Mouse (Mus musculus): ENCODE measurements around the gene Rspry1. TPM values are rescaled to one million over a fixed set of nuclear protein-coding genes. Genes with fewer than 3 reads are reported as not detected.
A peak's percentile ranks its signal among the peaks of the same experiment; 100 is the strongest.

Gene Rspry1
- 50.0 and 50.2 TPM in 2 replicates for polyA plus RNA-seq (2015; fragmentation: Nextera tagmentation; extraction: Ambion mirVana)

DNA sequence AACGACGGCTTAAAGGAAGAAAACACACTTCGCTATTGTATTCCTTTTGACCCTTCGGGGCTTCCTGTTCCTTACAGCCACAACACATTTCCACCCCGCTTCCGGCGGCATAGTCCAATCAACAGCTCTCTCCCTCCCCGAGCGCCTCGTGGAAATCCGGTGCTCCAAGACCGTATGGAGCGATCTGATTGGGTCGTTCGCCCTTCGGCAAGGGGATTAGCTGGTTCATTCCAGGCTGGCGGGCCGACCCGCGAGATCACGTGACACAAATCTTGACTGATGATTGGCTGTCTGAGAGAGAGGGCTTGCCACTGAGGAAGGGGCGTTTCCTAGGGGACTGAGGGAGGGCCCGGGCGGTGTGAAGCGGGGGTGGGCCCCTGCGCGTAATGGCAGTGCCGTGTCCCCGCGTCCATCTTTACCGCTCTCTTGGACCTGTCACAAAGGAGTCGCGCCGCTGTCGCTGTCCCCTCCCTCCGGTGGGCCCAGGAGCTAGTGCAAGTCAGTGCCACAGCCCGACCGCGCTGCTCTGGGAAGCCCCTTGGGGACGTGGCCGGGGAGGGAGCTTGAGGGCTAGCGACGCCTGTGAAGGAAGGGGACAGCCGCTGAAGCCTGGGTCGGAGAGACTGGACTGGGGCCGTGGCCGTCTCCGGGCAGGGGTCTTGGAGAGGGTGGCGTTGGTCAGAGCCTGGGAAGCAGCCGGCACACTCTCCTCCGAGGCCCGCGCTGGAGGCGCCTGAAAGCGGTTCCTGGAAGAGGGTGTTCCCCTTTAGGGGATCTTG lies at the start of gene Rspry1, which contains the start of gene Fam192a:
Rspry1 (plus strand) TSS at position 331 of the 779 bp plus-strand sequence.
Fam192a (minus strand) TSS at position 391 of the 779 bp plus-strand sequence.
- under 1% methylated on average over 54 of the region's 55 CpGs for WGBS
- H3K4me3 ChIP-seq (replicated peaks), result peak within 1 kb of the TSS; percentile 100
- no peaks in the 10 kb centered on the region for H3K9me3 ChIP-seq (replicated peaks)
- peak within 1 kb of the TSS; percentile 93 for H3K9ac ChIP-seq (replicated peaks)
- H3K36me3 ChIP-seq, result no peaks in the 10 kb centered on the region
- H3K27ac ChIP-seq (replicated peaks), result peak within 1 kb of the TSS; percentile 94
- peaks cover 36% of the 10 kb centered on the region for H3K4me1 ChIP-seq
- peak; percentile 99 for ATAC-seq (ENCODE audit: low FRiP score)
- H3K27me3 ChIP-seq (replicated peaks), result no peaks in the 10 kb centered on the region
- peak within 1 kb of the TSS; percentile 95 for H3K4me2 ChIP-seq

DNA sequence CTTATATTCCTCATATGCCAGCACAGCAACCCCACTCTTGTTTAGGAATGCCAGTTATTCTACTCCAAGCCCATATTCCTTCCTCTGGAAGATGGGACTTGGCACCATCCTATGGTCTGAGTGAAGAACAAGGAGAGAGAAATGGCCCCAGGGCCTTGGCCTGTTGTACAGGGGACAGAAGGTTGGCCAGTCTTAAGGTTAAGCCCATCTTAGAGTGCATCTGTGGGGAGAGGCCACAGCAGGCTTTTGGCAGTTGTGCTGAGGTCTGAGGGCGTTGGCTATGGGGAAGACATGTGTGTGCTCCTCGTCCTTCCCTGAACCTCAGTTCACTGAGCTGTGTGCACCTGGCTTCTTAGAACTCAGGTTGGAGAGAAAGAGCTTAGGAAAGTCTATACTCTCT lies 49.0 kb upstream of the Rspry1 start:
- 72% methylated on average over 2 of the region's 2 CpGs for WGBS
- Histone ChIP-seq H3K4me3 (replicated peaks) (no peak overlapping the region), H3K9me3 (replicated peaks) (no peaks in the 10 kb centered on the region)

DNA sequence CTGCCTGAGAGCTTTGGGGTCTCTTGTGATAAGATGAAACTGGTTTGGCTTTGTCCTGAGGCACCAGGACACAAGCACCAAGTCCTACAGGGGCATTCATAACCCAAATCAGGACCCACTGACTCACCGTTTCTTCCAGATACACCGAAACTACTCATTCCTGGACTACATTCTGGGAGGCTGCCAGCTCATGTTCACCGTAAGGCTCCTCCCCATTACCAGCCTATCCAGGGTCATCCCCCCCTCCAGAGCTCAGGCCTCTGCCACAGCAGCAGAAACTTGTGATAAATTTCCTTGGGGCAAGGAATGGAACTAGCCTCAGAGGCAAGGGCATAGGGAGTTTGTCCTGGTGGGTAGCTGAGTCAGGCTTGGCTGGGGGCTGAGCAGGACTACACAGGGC lies 44.5 kb upstream of the Rspry1 start:
- Histone ChIP-seq H3K9me3 (replicated peaks) (no peaks in the 10 kb centered on the region), H3K4me3 (replicated peaks) (no peak overlapping the region), H3K9ac (replicated peaks) (no peak overlapping the region), H3K4me2 (no peak overlapping the region), H3K4me1 (peaks cover 18% of the 10 kb centered on the region), H3K27ac (replicated peaks) (no peak overlapping the region), H3K36me3 (no peaks in the 10 kb centered on the region), H3K27me3 (replicated peaks) (no peaks in the 10 kb centered on the region)
- WGBS, result 63% methylated on average over 3 of the region's 3 CpGs
- ATAC-seq (ENCODE audit: low FRiP score), result no peak

More for the DNA sequence above, 49.0 kb upstream of the Rspry1 start:
- Histone ChIP-seq H3K9ac (replicated peaks) (no peak overlapping the region), H3K36me3 (no peaks in the 10 kb centered on the region), H3K27ac (replicated peaks) (peak overlapping the region; percentile 80), H3K4me2 (no peak overlapping the region), H3K27me3 (replicated peaks) (no peaks in the 10 kb centered on the region), H3K4me1 (peaks cover 24% of the 10 kb centered on the region)
- ATAC-seq (ENCODE audit: low FRiP score), result no peak

DNA sequence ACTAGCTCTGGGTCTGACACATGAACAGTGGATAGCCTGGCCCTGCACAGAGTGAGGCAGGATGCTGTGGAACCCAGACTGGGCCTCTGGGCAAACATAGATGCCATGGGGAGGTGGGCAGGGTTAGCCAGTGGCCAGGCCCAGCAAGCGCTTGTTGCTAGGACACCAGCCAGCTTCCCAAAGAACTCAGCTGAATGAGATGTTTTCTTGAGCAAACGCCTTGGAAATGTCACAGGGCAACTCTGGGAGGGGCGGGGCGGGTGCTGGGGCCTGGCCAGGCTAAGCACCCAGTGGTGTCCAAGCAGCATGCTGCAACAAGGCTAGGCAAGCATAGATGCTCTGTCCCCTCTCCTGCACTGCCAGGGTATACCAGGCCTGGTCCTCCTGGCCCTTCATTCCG lies 40.5 kb upstream of the Rspry1 start:
- H3K9ac ChIP-seq (replicated peaks), result no peak overlapping the region
- no peaks in the 10 kb centered on the region for H3K36me3 ChIP-seq
- no peak overlapping the region for H3K4me3 ChIP-seq (replicated peaks)
- no peak overlapping the region for H3K4me2 ChIP-seq
- no peaks in the 10 kb centered on the region for H3K9me3 ChIP-seq (replicated peaks)
- peaks cover 24% of the 10 kb centered on the region for H3K4me1 ChIP-seq
- no peaks in the 10 kb centered on the region for H3K27me3 ChIP-seq (replicated peaks)
- peak; percentile 81 for ATAC-seq (ENCODE audit: low FRiP score)
- 19% methylated on average over 5 of the region's 5 CpGs for WGBS
- H3K27ac ChIP-seq (replicated peaks), result peak overlapping the region; percentile 60

DNA sequence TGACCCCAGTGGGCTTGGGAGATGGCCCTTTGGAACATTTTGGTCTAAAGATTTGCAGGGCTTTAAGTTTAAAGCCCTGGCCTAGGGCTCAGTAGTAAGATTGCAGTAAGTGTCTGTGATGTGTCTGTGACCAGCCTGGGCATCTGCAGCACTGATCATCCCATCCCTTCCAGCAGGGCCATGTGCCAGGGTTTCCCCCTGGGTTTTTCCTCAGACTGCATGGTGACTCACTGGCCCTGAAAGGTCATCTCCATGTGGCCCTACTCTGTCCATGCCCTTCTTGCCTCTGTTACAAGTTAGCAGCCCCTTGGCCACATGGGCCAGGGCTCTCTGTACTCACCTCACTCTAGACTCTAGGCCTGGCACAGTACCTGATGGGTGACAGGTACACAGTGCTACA lies 37.3 kb upstream of the Rspry1 start:
- no peaks in the 10 kb centered on the region for H3K9me3 ChIP-seq (replicated peaks)
- no peak overlapping the region for H3K4me3 ChIP-seq (replicated peaks)
- H3K36me3 ChIP-seq, result no peaks in the 10 kb centered on the region
- H3K27ac ChIP-seq (replicated peaks), result no peak overlapping the region
- no peak overlapping the region for H3K9ac ChIP-seq (replicated peaks)
- H3K27me3 ChIP-seq (replicated peaks), result no peaks in the 10 kb centered on the region
- H3K4me2 ChIP-seq, result no peak overlapping the region
- peaks cover 49% of the 10 kb centered on the region for H3K4me1 ChIP-seq
- ATAC-seq (ENCODE audit: low FRiP score), result no peak

DNA sequence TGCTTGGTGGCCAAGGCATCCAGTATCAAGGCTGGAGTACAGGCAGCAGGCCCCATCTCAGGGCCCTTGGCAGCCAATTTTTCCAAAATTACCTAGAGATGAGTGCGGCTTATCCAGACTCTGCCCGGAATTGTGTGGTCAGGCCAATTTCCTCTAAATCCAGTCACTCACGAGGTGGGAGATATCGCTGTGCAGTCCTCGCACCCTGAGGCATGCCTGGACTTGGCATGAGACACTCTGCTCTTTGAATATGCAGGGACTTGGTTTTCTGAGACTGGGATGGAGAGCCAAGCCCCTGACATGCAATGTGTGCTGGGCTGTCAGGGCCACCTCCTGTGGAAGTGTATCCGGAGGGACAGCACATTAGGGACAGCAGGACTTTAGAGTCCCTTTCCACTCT lies 35.7 kb upstream of the Rspry1 start:
- Histone ChIP-seq H3K4me2 (no peak overlapping the region), H3K9me3 (replicated peaks) (no peaks in the 10 kb centered on the region), H3K4me1 (peaks cover 46% of the 10 kb centered on the region), H3K27ac (replicated peaks) (peak overlapping the region; percentile 84), H3K27me3 (replicated peaks) (no peaks in the 10 kb centered on the region), H3K9ac (replicated peaks) (no peak overlapping the region), H3K4me3 (replicated peaks) (no peak overlapping the region), H3K36me3 (no peaks in the 10 kb centered on the region)
- no peak for ATAC-seq (ENCODE audit: low FRiP score)
- WGBS, result 70% methylated on average over 6 of the region's 6 CpGs

DNA sequence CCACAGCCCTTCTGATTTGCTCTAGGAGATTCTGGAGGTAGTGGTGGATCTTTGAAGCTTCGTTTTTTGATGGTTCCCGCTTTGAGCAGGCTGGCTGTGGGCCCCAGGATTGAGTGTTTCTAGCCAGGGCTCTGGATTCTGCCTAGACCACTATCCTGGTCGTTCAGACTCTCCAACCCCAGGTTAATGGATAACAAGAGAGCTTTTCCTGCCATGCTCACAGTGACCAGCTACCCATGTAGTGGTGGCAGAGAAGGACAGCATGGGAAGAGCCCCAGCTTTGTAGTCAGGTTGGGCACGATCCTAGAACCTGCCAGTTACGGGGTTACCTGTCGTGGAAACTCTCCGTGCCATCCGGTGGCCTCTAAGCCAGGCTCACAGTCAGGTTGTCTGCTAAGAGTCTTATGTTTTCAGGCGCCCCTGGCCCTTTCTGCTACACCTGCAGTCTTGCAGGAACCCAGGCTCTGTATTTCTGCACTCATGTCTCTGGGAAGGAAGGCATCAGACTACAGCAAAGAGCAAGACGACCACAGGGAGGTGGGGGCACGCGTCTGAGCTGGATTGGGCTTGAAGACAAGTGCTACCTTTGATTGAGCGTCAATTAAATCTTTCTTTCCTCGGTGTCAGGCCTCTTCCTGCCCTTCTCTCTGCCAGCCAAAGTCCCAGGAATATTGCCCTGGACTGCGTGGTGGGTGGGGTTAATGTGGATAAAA lies 35.1 kb upstream of the Rspry1 start:
- H3K9ac ChIP-seq (replicated peaks), result 0 out of 2 replicates have a peak overlapping the region, but pooled peaks have one; percentile 23
- WGBS, result 38% methylated on average over 15 of the region's 15 CpGs

DNA sequence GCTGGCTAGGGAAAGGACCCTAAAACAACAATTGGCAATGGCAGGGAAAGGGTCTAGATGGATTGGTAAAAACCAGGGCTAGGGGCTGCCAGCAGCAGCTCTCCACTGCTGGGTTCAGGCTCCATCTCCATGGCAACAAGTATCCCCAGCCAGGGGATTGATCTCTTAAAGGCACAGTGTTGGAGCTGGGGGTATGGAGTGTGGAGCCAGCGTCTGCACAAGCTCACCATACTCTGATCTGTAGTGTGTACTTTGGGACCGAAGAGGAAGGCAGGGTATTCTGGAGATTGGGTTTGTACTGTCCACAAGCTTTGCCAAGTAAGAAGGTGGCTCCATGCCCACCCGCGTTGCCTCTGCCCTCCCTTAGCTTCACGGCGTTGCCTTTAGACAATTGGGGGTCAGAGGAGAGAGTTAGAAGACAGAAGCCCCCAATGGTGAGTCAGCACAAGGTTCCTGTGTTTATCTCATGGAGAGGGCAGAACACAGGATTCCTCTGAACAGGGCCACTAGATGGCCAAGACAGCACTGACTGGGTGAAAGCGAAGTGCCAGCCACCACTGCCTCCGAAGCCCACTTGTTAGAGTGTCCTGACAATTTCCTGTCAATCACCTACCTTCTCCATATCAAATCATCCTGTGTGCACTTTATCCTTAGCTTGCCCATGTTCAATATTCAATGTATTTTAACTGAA lies 34.4 kb upstream of the Rspry1 start:
- H3K4me2 ChIP-seq, result peak overlapping the region; percentile 24
- H3K9ac ChIP-seq (replicated peaks), result no peak overlapping the region
- peak overlapping the region; percentile 84 for H3K27ac ChIP-seq (replicated peaks)
- no peak overlapping the region for H3K4me3 ChIP-seq (replicated peaks)
- WGBS, result 38% methylated on average over 8 of the region's 8 CpGs
- no peaks in the 10 kb centered on the region for H3K27me3 ChIP-seq (replicated peaks)
- no peaks in the 10 kb centered on the region for H3K9me3 ChIP-seq (replicated peaks)
- H3K4me1 ChIP-seq, result peaks cover 41% of the 10 kb centered on the region
- peaks cover 3% of the 10 kb centered on the region; the same call in 1 of the 2 replicates for H3K36me3 ChIP-seq
- peak; percentile 95 for ATAC-seq (ENCODE audit: low FRiP score)

More for the DNA sequence above, 35.1 kb upstream of the Rspry1 start:
- H3K9me3 ChIP-seq (replicated peaks), result no peaks in the 10 kb centered on the region
- no peaks in the 10 kb centered on the region for H3K27me3 ChIP-seq (replicated peaks)
- peak; percentile 35 for ATAC-seq (ENCODE audit: low FRiP score)
- H3K4me2 ChIP-seq, result peak overlapping the region; percentile 24
- H3K4me1 ChIP-seq, result peaks cover 41% of the 10 kb centered on the region
- H3K4me3 ChIP-seq (replicated peaks), result no peak overlapping the region
- peak overlapping the region; percentile 84 for H3K27ac ChIP-seq (replicated peaks)
- no peaks in the 10 kb centered on the region for H3K36me3 ChIP-seq

DNA sequence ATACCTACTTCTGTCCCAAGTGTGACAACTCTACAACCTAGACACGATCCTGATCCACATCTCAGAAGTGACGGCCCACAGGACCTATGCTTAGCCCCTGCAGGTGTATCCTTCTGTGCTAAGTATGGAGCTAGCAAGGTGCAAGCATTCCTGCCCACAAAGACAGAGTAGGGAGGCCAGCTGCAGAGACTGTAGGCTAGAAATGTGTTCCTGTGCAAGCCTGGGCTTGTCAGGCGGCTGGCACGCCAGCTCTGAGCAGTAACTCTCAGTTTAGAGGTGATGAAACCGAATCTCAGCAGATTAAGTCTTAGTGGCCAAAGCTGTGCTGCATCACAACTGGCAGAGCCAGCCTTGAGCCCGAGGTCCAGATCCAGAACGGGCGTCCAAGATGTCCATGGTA lies 33.6 kb upstream of the Rspry1 start:
- no peak for ATAC-seq (ENCODE audit: low FRiP score)
- Histone ChIP-seq H3K27me3 (replicated peaks) (no peaks in the 10 kb centered on the region), H3K4me1 (peaks cover 41% of the 10 kb centered on the region), H3K36me3 (peaks cover 5% of the 10 kb centered on the region), H3K4me3 (replicated peaks) (no peak overlapping the region), H3K9me3 (replicated peaks) (no peaks in the 10 kb centered on the region), H3K4me2 (no peak overlapping the region), H3K27ac (replicated peaks) (peak overlapping the region; percentile 84; the same call in 1 of the 2 replicates), H3K9ac (replicated peaks) (no peak overlapping the region)
- WGBS, result 93% methylated on average over 8 of the region's 8 CpGs

DNA sequence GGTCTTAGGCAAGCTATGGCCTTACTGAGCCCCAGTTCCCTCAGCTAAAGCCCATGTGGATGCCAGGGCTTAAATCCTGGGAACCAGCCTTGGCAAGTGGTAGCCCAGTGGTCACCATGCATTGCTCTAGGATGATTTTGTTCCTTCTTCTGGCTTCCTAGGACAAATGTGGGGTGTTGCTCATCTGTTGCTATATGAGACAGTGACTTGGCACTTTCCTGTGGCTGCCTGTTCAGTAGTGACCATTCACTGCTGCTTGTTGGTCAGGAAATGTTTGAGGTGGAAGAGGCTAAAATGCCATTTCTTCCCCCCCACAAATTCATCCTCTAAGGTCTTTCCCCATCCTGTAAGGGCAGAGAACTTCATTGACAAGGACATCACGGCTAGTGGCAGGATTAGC lies 32.3 kb upstream of the Rspry1 start:
- no peak overlapping the region for H3K4me2 ChIP-seq
- no peaks in the 10 kb centered on the region for H3K27me3 ChIP-seq (replicated peaks)
- peaks cover 43% of the 10 kb centered on the region for H3K4me1 ChIP-seq
- 89% methylated on average over 1 of the region's 1 CpGs for WGBS
- H3K9me3 ChIP-seq (replicated peaks), result no peaks in the 10 kb centered on the region
- H3K27ac ChIP-seq (replicated peaks), result no peak overlapping the region; the same call in 1 of the 2 replicates
- peaks cover 19% of the 10 kb centered on the region for H3K36me3 ChIP-seq
- ATAC-seq (ENCODE audit: low FRiP score), result no peak
- no peak overlapping the region for H3K9ac ChIP-seq (replicated peaks)
- H3K4me3 ChIP-seq (replicated peaks), result no peak overlapping the region

DNA sequence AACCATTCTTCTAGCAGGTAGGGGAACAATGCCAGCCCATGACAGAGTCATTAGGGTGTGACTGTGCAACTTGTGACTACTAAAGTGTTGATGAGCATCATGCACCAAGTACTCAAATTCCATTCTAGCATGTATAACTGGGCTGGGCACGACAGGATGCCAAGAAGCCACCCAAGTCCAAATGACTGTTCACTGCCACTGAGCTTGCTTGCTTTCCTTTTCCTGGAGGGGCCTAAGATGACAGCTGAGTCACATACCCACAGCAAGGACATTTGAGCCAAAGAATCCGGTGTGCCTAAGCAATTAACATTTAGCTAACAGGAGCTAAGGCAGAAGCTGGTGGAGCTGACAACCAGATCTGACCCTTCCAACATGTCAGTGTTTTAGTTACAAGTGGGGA lies 29.8 kb upstream of the Rspry1 start:
- Histone ChIP-seq H3K9ac (replicated peaks) (no peak overlapping the region), H3K4me1 (peaks cover 28% of the 10 kb centered on the region), H3K9me3 (replicated peaks) (no peaks in the 10 kb centered on the region), H3K27ac (replicated peaks) (no peak overlapping the region), H3K4me2 (no peak overlapping the region), H3K27me3 (replicated peaks) (no peaks in the 10 kb centered on the region), H3K36me3 (peaks cover 43% of the 10 kb centered on the region), H3K4me3 (replicated peaks) (no peak overlapping the region)
- ATAC-seq (ENCODE audit: low FRiP score), result no peak
- WGBS, result 66% methylated on average over 2 of the region's 2 CpGs

Data from neural tube, embryonic 15.5 days (tissue).